Mouse (Mus musculus) urinary bladder, postnatal 10 days (tissue): ENCODE results near the gene Pola1.

Experiments used
- DNase-seq: peaks from one replicate; pipeline ENCODE4 v3.0.0; 2022; ENCODE audit warnings: low spot score

Gene Pola1

DNA sequence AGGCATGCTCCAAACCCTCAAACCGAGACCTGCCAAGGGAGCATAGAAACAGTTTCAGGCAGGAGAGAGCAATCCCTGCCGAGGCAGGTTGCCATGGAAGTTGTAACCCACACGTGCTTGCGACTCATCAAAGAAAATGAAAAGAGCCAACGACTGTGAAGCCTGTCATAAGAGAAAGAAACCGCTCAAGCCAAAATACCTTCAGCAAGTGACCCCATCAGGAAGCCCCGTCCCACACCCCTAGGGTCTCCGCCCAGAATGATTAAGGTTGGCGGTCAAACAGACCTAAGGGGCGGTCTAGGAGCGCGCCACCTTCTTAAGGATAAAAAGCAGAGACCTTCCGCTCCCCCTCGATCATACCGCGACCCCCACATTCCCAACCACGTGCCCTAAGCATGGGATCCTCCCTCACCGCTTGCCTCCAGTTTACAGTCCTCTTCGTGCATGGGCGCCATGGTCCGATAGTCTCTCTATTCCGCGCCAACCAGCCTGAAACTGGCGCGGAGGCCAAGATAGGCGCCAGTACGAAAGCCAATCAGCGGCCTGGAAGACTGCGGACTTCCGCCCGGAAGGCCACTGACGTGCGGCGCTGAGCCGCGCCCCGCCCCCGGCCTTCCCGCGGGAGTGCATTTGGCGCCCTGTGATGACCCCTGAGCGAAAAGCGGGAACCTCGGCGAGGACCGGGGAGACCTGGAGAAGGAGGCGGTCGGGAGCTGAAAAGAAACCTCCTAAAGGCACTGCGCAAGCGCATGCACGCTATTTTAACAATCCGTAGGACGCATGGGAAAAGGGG lies at the start of gene Pola1:
Gene Pola1 (minus strand): TSS at position 499 of the 793 bp plus-strand sequence.
- peak; percentile 18 for DNase-seq

DNA sequence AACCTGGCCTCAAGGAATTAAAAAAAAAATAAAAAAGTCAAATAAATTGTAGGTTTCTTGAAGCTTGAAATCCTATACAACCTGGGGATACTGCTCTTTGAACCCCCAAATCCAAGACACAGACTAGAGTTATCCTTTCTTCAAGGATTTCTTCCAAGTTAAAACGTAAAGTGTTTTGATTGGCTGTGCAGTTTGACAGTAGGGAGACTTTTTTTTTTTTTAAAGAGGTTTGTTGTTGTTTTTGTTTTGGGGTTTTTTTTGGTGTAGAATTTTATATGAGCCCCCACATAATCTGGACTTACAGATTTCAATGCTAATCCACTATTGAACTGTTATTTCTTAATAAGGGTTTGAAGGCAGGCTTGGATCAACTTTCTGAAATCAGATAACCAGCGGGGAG lies 44.3 kb upstream of the Pola1 start:
- no peak for DNase-seq

DNA sequence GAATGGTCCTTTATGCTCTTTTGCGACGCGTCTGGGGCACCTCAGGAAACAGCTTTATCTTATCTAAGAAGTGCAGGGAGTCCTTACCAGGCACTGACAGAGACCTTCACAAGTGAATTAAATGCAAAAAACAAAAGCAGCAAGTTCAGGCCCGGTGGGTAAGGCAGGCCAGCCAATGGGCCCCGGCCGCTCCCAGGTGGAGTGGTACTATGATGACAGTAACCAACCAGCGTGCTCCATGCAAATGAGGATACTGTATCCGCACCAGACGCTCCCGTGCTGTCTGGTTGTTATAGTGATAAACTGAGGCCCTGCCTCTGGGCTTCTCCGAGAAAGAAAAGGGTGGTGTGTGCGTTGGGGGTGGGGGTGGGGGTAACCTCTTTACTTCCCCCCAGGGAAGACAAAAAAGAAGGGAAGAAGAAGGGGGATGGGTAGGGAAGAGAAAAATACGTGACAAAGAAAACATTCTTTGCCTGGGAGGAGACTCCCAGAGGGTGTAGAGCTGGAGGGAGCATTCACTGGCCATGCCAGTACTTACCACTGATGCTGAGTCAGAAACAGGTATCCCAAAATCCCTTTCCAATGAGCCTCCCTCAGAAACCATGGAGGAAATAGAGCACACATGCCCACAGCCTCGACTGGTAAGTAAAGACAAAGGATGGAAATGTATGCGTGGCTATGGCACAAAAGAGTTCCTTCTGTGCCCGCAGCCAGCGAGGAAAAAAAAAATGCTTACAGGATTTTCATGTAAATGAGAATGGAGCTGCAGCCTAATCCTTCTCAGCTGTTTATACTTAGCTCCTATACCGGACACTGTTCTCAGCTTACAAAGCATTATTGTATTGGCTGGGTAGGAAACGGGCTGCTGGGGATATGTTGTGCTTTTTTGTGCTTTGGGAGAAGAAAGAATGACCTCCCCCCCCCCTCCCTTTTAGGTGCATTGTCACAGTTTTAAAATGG lies 43.2 kb upstream of the Pola1 start:
- no peak for DNase-seq

DNA sequence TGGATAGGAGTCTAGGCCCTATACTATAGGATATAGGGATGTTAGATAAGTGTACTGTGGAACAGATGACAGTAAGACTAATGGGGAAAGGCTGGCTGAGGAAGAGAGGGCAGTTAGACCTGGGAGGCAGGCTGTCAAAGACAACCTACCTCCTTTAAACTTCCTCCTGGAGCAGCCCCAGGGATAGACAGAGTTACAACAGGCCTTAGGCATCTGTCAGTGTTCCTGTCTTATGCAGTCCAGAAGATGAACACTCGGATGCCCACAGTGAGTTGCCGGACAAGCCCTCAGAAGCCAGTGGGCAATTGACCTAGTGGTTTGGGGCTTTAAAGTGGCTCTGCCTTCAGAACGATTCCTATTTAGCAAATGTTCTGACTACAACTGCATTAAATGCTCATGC lies 42.5 kb upstream of the Pola1 start:
- no peak for DNase-seq

GRCm38 (mm10) chrX:93664787-93665186 lies 32.8 kb upstream of the Pola1 start:
- DNase-seq, result no peak

DNA sequence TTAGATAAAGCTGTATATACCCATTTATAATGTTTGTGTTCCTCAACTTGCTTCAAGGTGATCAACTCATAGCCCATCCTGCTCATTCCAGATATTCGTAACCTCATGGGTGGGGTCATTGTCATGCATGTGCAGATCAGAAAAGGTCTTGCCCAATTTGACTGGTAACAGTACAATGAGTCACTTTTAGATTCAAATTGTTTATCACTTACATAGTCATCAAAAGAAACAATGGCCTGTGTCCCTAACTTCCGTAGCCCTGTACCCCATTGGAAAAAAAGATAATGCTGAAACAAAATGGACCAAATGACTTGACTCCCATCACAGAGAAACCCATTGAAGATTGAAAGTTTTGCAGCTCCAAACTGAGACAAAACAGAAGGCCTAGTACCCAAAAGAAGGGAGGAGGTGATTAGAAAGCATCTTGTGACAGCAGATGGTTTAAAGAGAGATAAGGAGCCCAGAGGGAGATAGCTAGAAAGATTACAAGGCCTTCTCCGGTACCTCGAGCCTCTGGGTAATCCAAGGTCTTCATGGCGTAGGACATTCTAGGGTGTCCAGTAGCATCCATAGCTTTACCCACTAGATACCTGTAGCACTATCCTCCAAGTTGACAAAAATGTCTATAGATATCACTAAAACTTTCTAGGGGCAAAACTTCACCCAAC lies 32.1 kb upstream of the Pola1 start:
- DNase-seq, result no peak

GRCm38 (mm10) chrX:93655153-93655552 lies 23.2 kb upstream of the Pola1 start:
- no peak for DNase-seq

DNA sequence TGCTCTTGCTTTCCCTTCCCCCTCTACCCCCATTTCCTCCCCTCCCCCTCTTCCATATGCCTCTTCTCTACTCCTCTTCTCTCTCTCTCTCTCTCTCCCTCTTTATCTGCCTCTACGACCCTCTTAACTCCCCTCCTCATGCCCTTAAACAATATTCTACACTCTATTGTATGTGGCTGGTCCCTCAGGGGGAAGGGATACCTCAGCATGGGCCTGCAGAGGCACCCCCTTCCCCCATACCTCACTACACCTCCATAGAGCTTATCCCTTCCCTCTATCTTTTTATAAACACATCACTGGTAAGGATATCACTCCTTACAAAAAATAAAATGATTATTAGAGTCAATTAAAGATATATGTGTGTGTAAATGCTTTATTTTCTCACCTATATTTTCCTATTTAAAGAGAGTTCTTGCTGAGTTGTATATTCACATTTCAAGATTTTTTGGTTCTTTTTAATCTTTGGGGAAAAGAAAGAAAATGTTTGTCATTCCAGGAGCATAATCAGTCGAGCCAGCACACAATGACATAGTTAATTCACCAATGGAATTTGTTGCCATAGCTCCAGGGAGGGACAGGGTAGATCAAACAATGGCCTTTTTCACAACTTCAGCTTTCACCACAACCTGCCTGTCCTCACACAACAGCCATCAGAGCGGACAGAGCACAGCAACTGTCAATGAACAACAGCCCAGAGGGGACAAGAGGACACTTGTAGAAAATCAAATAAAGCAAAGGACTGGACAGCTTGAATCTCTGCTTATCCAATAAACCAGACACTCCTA lies 22.5 kb upstream of the Pola1 start, which contains the start of gene Pcyt1b:
Gene Pcyt1b (plus strand): TSS at position 646 of the 785 bp plus-strand sequence.
- DNase-seq, result no peak

- no peak for DNase-seq
Observed at GRCm38 (mm10) chrX:93650738-93651137, 18.8 kb upstream of the Pola1 start.

- no peak for DNase-seq
Observed at GRCm38 (mm10) chrX:93644022-93644421, 12.1 kb upstream of the Pola1 start.

GRCm38 (mm10) chrX:93643600-93643999 lies 11.6 kb upstream of the Pola1 start:
- DNase-seq, result no peak

GRCm38 (mm10) chrX:93634861-93635375 lies 3.0 kb upstream of the Pola1 start:
- DNase-seq, result no peak

DNA sequence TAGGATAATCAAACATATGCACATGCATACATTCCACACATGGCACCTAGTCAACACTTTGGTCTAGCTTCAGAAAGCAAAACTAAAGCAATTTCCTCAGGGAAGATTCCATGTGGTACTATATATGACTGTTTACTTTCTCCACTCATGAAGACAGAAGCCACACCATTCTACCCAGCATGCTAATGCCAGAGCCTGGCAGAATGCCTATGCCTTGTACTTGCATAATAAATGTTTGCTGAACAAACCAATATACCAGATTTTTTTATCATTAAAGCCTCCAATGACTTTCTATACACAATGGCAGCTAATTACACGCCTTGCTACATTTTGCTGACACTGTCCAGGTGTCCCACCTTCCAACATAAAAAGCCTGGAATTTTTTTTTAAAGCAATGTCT lies 1.7 kb downstream of the Pola1 start:
- no peak for DNase-seq

DNA sequence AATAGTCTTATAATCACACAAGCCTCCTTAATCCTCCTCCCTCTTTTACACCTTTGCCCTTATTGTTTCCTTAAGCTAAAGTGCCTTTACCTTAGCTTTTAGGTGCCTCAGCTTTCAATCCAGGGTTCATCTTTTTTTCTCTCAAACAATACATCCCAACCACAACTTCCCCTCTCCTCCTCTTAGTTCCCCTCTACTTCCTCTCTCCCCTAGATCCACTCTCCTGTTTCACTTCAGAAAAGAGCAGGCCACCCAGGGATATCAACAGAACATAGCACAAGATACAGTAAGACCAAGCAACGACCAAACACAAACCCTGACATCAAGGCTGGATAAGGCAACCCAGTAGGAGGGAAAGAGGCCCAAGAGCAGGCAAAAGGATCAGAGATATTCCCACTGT lies 29.7 kb downstream of the Pola1 start:
- DNase-seq, result no peak

DNA sequence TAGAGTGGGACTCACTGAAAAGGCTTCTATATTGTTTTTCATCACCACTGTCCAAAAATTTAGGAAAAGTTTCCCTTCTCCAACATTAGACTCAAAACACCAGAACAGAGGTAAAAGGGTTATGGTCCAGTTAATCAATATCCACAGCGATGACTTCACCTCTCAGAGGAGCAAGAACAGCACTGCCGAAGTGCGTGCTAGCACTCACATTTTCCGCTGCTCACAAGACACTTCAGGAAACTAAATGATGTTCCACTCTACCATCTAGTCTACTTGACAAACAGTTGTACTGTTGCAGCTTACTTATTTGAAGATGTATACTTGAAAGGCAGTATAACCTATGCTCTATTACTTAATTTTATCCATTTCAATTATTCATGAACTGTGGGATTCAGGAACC lies 37.7 kb downstream of the Pola1 start:
- no peak for DNase-seq

DNA sequence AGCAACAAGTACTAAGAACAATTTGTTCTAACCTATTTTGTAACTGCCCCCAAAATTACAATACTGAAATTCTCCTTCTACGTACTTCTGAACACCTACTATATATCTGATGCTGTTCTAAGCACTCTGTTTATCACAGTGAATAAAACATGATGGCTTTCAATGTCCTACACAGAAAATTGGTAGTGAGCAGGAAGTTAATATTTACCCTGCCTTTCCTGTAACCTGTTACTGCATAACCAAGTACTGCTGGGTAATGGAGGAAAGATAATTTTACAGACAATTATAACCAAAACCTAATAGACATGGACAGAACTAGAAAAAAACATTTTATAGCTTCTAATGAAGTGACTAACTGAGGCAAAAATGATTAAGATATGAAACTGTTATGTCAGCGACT lies 51.0 kb downstream of the Pola1 start:
- no peak for DNase-seq

GRCm38 (mm10) chrX:93557171-93557570 lies 74.8 kb downstream of the Pola1 start:
- no peak for DNase-seq

DNA sequence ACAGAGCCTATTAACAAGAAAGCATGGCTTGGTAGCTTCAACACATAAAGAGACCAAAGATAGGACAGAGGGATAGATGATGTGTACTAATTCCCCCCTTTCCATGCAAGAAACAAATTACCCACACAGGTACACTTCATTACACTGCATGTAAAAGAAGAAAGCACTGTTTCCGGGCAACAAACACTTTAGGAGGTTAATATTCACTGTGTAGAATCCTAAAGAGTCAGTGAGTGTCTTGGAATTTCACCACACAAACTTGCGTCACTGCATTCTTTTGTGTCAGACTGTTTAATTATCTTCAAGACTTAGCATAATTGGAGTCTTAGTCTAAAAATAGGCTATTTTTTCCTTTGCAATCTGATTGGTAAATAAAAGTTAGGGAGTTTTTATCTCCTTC lies 92.2 kb downstream of the Pola1 start:
- DNase-seq, result no peak

DNA sequence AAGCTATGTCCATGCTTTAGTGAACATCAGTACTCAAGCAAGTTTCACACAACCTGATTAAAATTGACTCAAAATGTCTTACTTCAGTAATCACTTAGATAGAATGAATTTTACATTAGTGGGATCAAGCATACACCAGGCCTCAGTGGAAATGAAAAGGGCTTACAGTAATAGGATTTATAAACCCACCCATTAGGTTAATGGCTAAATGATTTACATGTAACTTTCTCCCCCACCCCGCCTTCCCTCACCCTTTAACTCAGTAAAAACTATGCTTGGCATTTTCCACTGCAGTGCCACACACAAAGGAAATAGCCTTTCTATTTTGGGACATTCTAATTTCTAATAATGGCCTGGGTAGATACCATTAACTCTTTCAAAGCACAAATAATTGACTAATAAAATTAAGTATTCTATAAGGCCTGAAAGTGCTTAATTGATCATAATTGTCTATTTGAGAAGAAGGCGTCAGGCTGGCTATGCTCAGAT lies 129.0 kb downstream of the Pola1 start:
- no peak for DNase-seq

DNA sequence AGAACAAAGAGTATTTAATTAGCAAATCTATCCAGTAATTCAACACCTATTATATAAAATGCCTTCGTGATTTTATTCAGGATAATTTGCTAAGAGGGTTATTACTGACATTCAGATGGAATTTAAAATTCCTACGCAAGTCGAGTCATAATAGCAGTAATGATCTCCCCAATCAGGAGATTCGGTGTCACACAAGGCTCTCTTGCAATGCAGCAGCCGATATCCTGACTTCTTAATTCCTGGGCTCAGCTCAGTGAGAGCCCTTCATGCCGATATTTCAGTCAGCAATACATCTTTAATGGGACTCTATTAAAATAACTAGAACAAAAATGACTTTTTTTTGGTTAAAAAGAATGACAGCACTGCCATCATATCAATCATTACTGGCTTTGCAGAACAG lies 134.4 kb downstream of the Pola1 start:
- no peak for DNase-seq

- no peak for DNase-seq
Observed at GRCm38 (mm10) chrX:93465711-93466110, 166.2 kb downstream of the Pola1 start.
